Mouse (Mus musculus) limb, embryonic 13.5 days (tissue): ENCODE measurements around the gene Palmd. TPM values are rescaled to one million over a fixed set of nuclear protein-coding genes. Genes with fewer than 3 reads are reported as not detected.

ENCODE experiments used
- ATAC-seq: fragments of 200-750 bp; cut with Nextera tagmentation; 2 replicates; pipeline ENCODE4 v1.8.0; 2017; ENCODE audit warnings: low read depth, moderate number of reproducible peaks, moderate TSS enrichment; ENCODE audit not compliant: low FRiP score
- H3K27ac ChIP-seq: fragments of 300-500 bp; sonication (generic); 2 replicates; pipeline ENCODE4 v1.5.1; 2015; ENCODE audit warnings: inconsistent platforms, mild to moderate bottlenecking, moderate library complexity
- H3K27me3 ChIP-seq: fragments of 300-500 bp; sonication (generic); 2 replicates; pipeline ENCODE4 v1.6.1; 2015; ENCODE audit warnings: mild to moderate bottlenecking, inconsistent platforms
- H3K36me3 ChIP-seq: fragments of 300-500 bp; sonication (generic); 2 replicates; pipeline ENCODE4 v1.6.1; 2015; ENCODE audit warnings: inconsistent platforms, mild to moderate bottlenecking, moderate library complexity
- H3K4me1 ChIP-seq: fragments of 300-500 bp; sonication (generic); 2 replicates; pipeline ENCODE4 v1.6.1; 2015; ENCODE audit warnings: inconsistent platforms
- H3K4me2 ChIP-seq: fragments of 300-500 bp; sonication (generic); replicated peaks from 2 replicates; pipeline ENCODE4 v1.6.1; 2015; ENCODE audit warnings: inconsistent platforms, mild to moderate bottlenecking, moderate library complexity
- H3K4me3 ChIP-seq: fragments of 300-500 bp; sonication (generic); 2 replicates; pipeline ENCODE4 v1.5.1; 2015; ENCODE audit warnings: moderate library complexity, mild to moderate bottlenecking, inconsistent platforms
- H3K9ac ChIP-seq: fragments of 300-500 bp; sonication (generic); 2 replicates; pipeline ENCODE4 v1.6.1; 2015; ENCODE audit warnings: mild to moderate bottlenecking, inconsistent platforms
- H3K9me3 ChIP-seq: fragments of 300-500 bp; sonication (generic); 2 replicates; pipeline ENCODE4 v1.6.1; 2016; ENCODE audit warnings: inconsistent platforms
- WGBS: fragments of 180-500 bp; shearing (Covaris S2); methylation state at CpG from one replicate; pipeline ENCODE4 v1.1.7; 2015; 5-methylcytosine and 5-hydroxymethylcytosine counted together
- polyA plus RNA-seq: library from polyadenylated mRNA; unstranded; fragments of >200 nt; fragmentation: Nextera tagmentation; extraction: Ambion mirVana; gene quantifications from 2 replicates; pipeline ENCODE4 v1.2.1, GENCODE M21; 2015

The Palmd gene
- polyA plus RNA-seq, 1 experiment from 2014 or later = 18.3 TPM

DNA sequence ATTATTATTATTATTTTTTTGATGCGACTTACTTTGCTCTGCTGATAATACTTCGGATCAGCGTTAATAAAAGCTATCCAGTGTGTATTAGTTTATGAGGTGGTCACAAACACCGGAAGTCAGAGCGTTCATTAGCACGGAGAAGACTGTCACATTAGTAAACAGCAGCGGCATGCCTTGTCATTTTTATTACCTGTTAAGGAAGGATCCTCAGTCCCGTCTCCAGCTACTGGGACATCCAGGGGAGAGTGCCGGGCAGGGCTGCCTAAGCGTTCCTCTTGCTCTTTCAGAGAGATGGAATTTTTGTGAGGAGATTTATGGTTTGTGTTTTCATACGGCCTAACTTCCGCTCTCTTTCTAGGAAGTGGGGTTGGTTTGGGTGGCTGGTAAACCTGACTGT lies 45.7 kb downstream of the Palmd start:
- H3K9me3 ChIP-seq = no peaks in the 10 kb centered on the region
- no peaks in the 10 kb centered on the region for H3K36me3 ChIP-seq
- H3K4me3 ChIP-seq = no peak overlapping the region
- no peak overlapping the region for H3K27ac ChIP-seq
- H3K4me1 ChIP-seq = 0 out of 2 replicates have a peak, but pooled peaks cover 4% of the 10 kb centered on the region
- 30% methylated on average over 12 of the region's 12 CpGs for WGBS
- peak overlapping the region; percentile 14; the same call in 1 of the 2 replicates for H3K4me2 ChIP-seq
- H3K9ac ChIP-seq = no peak overlapping the region
- H3K27me3 ChIP-seq = 0 out of 2 replicates have a peak, but pooled peaks cover 2% of the 10 kb centered on the region
- ATAC-seq = no peak

DNA sequence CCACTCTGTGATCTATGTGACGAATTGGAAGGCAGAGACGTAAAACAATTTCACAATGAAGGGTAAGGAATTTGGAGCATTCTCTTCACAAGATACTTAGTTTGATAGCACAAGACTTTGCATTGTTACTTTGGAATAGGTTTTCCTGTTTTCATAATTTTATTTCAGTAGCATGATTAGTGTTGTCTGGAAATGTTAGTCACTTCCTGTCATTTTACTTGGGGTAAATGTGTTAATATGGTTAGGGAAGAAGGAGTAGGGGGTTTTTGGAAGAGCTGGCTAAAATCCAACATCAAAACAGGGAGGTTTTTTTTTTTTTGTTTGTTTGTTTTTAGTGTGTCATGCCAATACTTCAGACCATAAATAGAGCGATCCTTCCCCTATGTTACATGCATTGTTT lies 47.3 kb downstream of the Palmd start:
- H3K36me3 ChIP-seq = no peaks in the 10 kb centered on the region
- no peak overlapping the region for H3K4me3 ChIP-seq
- no peak overlapping the region for H3K9ac ChIP-seq
- no peaks in the 10 kb centered on the region for H3K9me3 ChIP-seq
- 80% methylated on average over 3 of the region's 3 CpGs for WGBS
- H3K27ac ChIP-seq = no peak overlapping the region
- H3K4me2 ChIP-seq = no peak overlapping the region
- ATAC-seq = no peak
- 0 out of 2 replicates have a peak, but pooled peaks cover 2% of the 10 kb centered on the region for H3K27me3 ChIP-seq
- 0 out of 2 replicates have a peak, but pooled peaks cover 4% of the 10 kb centered on the region for H3K4me1 ChIP-seq

DNA sequence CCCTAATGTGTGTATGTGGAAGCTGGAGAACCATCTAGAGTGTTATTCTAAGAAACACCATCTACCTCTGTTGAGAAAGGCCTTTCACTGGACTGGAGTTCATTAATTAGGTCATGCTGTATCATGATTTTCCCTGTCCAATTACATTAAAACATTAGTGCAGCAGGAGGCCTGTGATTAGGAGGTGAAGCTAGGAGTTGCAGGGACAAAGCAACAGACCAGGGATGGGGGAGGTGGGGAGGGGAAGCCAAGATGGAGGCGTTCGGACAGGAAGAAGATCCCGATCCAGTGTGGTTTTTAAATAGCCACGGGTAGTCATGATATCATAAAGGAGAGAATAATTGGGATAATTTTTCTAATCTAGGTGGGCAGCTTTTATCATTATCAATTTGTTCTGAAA lies 51.8 kb downstream of the Palmd start:
- Histone ChIP-seq H3K4me3 (no peak overlapping the region), H3K4me2 (no peak overlapping the region), H3K9ac (no peak overlapping the region), H3K9me3 (no peaks in the 10 kb centered on the region), H3K27ac (no peak overlapping the region), H3K36me3 (no peaks in the 10 kb centered on the region), H3K27me3 (no peaks in the 10 kb centered on the region), H3K4me1 (no peaks in the 10 kb centered on the region)
- ATAC-seq = no peak
- WGBS = 88% methylated on average over 4 of the region's 4 CpGs

DNA sequence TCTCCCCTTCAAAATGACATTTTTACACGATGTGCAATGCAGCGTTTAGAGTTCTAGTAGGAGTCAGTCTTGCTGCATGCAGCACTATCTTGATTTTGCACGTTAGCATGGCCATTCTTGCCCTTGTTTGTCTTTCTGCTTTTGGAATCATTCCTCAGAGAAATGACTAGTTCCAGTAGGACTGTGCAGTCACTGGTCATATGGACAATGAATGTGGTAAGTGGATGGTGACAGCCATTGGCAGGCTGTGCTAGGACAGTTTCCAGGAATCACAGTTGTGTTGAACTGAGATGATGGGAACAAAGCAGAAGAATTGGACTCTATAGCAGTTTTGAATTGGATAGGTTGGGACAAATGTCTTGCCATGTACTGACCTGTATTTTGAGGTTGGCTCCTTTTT lies 53.9 kb downstream of the Palmd start:
- no peak for ATAC-seq
- no peak overlapping the region for H3K4me3 ChIP-seq
- no peaks in the 10 kb centered on the region for H3K36me3 ChIP-seq
- H3K9me3 ChIP-seq = no peaks in the 10 kb centered on the region
- 75% methylated on average over 3 of the region's 3 CpGs for WGBS
- H3K27me3 ChIP-seq = no peaks in the 10 kb centered on the region
- no peak overlapping the region for H3K4me2 ChIP-seq
- H3K9ac ChIP-seq = no peak overlapping the region
- H3K27ac ChIP-seq = no peak overlapping the region
- H3K4me1 ChIP-seq = no peaks in the 10 kb centered on the region

DNA sequence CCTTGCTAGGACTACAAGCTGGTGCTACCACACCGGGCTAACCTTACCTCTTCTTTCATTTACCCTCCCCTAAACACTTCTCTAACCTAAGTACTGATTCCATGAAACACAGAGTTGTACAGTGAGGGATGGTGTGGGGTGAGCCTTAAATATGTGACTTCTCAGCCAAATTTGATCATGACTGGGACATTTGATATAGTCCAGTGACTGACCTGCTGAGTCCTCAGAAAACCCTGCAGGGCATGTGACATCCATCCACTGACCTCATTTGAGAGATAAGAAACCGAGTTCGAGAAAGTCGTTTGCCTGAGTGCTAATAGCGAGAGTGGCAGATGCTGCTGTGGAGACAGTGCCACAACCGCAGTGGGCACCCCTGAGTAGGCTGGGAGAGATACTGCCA lies 54.4 kb downstream of the Palmd start:
- Histone ChIP-seq H3K4me3 (no peak overlapping the region), H3K4me2 (no peak overlapping the region), H3K27ac (no peak overlapping the region), H3K9ac (no peak overlapping the region), H3K4me1 (no peaks in the 10 kb centered on the region), H3K36me3 (no peaks in the 10 kb centered on the region), H3K9me3 (no peaks in the 10 kb centered on the region), H3K27me3 (no peaks in the 10 kb centered on the region)
- ATAC-seq = no peak
- 90% methylated on average over 6 of the region's 6 CpGs for WGBS

DNA sequence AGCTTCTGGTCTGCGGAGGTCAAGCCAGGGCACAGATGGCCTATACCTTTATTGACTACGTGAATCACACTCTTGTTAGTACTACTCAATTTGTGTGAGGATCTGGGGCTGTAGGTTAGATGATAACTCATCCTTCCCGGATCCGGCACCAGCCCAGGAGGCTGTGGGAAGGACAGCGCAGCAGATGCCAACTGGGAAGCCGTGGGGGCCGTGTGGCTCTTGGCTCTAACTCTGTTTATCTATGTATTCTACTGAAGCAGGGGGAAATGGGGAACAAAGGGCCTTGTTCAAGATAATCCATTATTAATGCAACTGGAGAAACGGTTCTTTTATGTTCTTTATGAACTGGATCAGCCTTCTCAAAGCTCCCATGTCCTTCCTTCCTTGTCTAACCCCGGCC lies 62.2 kb downstream of the Palmd start:
- 83% methylated on average over 9 of the region's 9 CpGs for WGBS
- no peaks in the 10 kb centered on the region for H3K27me3 ChIP-seq
- ATAC-seq = no peak

DNA sequence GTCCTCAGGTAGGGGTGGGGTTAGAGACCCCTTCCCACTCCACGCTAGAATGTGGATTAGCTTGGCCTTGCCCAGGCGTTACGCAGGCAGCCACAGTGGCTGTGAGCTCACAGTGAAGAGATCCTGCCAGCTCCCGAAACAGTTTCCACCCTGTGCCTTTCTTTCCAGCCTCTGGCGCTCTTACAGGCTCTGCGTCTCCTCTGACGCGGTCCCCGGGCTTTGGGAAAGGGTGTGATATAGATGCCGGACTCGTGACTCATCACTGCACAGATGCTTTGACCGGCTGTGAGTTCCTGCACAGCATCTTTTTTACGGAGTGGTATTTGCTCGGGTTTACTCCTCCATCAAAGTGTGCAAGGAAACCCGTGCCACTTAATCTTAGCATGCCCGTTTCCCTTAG lies 62.9 kb downstream of the Palmd start:
- H3K27me3 ChIP-seq = no peaks in the 10 kb centered on the region
- no peaks in the 10 kb centered on the region for H3K36me3 ChIP-seq
- ATAC-seq = peak; percentile 27; the same call in 1 of the 2 replicates
- H3K9ac ChIP-seq = no peak overlapping the region
- no peak overlapping the region for H3K27ac ChIP-seq
- peaks cover 3% of the 10 kb centered on the region; the same call in 1 of the 2 replicates for H3K4me1 ChIP-seq
- WGBS = 63% methylated on average over 16 of the region's 16 CpGs
- H3K9me3 ChIP-seq = no peaks in the 10 kb centered on the region
- peak overlapping the region; percentile 25 for H3K4me2 ChIP-seq
- no peak overlapping the region for H3K4me3 ChIP-seq

More for the DNA sequence above, 62.2 kb downstream of the Palmd start:
- Histone ChIP-seq H3K4me1 (peaks cover 3% of the 10 kb centered on the region; the same call in 1 of the 2 replicates), H3K4me2 (no peak overlapping the region), H3K9ac (no peak overlapping the region), H3K36me3 (no peaks in the 10 kb centered on the region), H3K4me3 (no peak overlapping the region), H3K27ac (no peak overlapping the region), H3K9me3 (no peaks in the 10 kb centered on the region)

DNA sequence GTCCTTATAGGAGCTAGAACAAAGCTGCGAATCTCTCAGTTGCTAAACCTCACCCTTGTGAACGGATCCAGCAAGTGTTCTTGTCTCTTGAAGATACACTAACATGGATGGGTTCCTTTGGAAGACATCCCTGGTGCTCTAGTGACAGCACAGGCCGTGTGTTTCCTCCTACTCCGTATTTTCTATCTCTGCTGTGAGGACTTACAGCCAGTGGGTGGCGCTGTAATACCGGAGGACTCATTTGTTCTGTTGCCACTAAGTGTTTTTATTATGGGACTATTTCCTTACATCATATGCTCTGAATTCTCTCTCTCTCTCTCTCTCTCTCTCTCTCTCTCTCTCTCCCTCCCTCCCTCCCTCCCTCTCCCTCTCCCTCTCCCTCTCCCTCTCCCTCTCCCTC lies 64.6 kb downstream of the Palmd start:
- 25% methylated on average over 6 of the region's 6 CpGs for WGBS
- Histone ChIP-seq H3K9me3 (no peaks in the 10 kb centered on the region), H3K4me3 (no peak overlapping the region), H3K9ac (no peak overlapping the region), H3K4me1 (peaks cover 3% of the 10 kb centered on the region; the same call in 1 of the 2 replicates), H3K27ac (no peak overlapping the region), H3K4me2 (no peak overlapping the region), H3K36me3 (no peaks in the 10 kb centered on the region), H3K27me3 (no peaks in the 10 kb centered on the region)
- ATAC-seq = peak; percentile 60; the same call in 1 of the 2 replicates

DNA sequence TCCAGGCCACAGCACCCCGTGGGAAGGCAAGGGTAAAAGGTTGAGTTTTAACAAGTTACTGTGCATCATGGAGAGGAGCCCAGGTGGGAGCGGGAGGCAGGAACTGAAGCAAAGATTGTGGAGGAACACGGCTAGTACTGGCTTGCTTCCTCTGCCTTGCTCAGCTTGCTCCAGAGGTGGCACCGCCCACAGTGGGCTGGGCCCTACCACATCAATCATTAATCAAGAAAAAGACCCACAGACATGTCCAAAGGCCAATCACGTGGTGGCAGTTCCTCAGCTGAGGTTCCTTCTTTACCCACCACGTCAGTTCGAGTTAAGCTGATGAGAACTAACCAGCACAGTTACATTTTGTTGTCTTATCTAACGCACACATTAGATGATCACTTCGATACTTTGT lies 75.9 kb downstream of the Palmd start:
- H3K27ac ChIP-seq = no peak overlapping the region
- H3K4me3 ChIP-seq = no peak overlapping the region
- H3K27me3 ChIP-seq = no peaks in the 10 kb centered on the region
- no peaks in the 10 kb centered on the region for H3K9me3 ChIP-seq
- no peaks in the 10 kb centered on the region for H3K36me3 ChIP-seq
- no peak overlapping the region for H3K9ac ChIP-seq
- 76% methylated on average over 9 of the region's 9 CpGs for WGBS
- H3K4me1 ChIP-seq = no peaks in the 10 kb centered on the region
- H3K4me2 ChIP-seq = no peak overlapping the region
- no peak for ATAC-seq

DNA sequence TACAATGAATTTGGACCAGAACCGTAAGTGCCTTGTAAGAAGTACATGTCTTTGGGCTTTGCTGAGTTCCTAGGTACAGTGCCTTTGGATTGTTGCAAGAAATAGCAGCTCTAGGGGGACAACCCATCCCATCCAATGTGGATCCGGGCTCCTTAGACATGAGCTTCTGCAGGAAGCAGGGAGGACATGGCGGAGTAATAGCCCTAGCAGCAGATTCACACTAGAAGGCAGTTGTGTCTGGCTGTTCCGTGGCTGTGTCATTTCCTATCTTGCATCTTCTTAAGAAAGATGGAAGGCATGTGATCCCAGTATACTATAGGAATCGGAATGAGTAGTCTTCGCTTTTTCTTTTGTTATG lies 76.6 kb downstream of the Palmd start:
- no peak for ATAC-seq
- H3K36me3 ChIP-seq = no peaks in the 10 kb centered on the region
- no peaks in the 10 kb centered on the region for H3K4me1 ChIP-seq
- no peak overlapping the region for H3K27ac ChIP-seq
- H3K4me3 ChIP-seq = no peak overlapping the region
- no peak overlapping the region for H3K9ac ChIP-seq
- H3K27me3 ChIP-seq = no peaks in the 10 kb centered on the region
- no peak overlapping the region for H3K4me2 ChIP-seq
- no peaks in the 10 kb centered on the region for H3K9me3 ChIP-seq
- 96% methylated on average over 6 of the region's 6 CpGs for WGBS

DNA sequence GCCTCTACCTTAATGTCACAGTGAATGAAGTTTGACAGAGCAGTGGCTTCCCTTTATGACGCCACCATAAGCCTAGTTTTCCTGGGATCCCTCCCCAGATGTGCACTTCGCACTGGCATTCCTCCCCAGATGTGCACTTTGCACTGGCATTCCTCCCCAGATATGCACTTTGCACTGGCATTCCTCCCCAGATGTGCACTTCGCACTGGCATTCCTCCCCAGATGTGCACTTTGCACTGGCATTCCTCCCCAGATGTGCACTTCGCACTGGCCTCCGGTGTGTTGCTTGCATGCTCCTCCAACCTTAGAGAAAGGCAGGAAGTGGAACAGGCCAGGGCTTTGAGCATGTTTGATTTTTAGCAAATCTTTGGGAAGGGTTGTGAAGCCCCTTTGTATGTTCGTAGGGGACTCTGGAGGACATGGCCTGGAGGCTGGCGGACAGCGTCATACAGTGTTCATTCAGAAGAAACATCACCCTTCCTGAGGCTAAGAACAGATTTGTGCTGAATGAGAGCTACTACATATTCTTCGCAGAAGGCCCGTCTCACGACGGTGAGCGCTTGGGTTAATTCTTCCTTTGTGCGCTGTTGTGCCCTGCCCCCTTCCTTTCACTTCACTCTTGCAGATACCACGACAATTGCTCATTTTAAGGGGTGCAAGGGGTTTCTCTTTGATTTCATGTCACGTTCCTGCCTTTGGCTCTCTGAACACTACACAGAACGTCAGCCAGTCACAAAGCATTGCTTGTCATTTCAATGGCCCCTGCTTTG lies 77.2 kb downstream of the Palmd start:
- 90% methylated on average over 17 of the region's 17 CpGs for WGBS
- no peak overlapping the region for H3K4me2 ChIP-seq
- ATAC-seq = no peak

DNA sequence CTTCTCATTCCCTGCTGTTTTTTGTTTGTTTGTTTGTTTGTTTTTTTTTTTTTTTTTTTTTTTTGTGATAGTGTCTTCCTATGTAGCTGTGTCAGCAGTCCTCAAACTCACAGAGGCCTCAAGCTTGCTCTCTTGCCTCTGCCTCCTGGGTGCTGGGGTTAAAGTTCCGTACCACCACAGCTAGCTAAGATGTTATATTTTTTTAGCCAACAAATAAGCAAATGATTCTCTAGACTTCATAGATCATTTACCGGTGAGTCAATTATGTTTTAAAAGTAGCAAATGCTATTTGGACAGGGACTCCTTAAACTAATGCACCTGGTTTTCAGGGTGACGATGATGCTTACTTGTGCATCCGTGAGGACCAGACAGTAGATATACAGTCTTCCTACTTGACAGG lies 78.2 kb downstream of the Palmd start:
- Histone ChIP-seq H3K27ac (no peak overlapping the region), H3K9me3 (no peaks in the 10 kb centered on the region), H3K4me2 (no peak overlapping the region), H3K4me1 (no peaks in the 10 kb centered on the region), H3K27me3 (no peaks in the 10 kb centered on the region), H3K9ac (no peak overlapping the region), H3K4me3 (no peak overlapping the region), H3K36me3 (no peaks in the 10 kb centered on the region)
- 94% methylated on average over 4 of the region's 4 CpGs for WGBS
- no peak for ATAC-seq

More for the DNA sequence above, 77.2 kb downstream of the Palmd start:
- Histone ChIP-seq H3K9me3 (no peaks in the 10 kb centered on the region), H3K9ac (no peak overlapping the region), H3K27me3 (no peaks in the 10 kb centered on the region), H3K4me3 (no peak overlapping the region), H3K4me1 (no peaks in the 10 kb centered on the region), H3K36me3 (no peaks in the 10 kb centered on the region), H3K27ac (no peak overlapping the region)

DNA sequence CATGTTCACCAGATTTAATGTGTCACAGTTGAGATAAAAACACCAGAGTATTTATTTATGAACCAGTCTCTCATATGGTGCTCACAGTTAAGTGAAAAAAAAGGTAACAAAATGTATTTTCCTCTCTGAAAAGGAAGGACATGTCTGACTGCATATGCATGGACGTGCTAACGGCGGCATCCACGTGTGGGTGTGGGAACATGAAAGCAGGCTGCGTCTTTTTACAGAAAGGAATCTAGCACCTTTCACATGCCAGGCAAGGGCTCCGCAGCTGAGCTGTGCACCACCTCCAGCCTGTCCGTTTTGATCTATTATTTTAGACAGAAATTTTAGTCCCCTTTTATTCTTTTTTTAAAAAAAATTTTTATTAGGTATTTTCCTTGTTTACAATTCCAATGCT lies 79.4 kb downstream of the Palmd start:
- H3K9me3 ChIP-seq = no peaks in the 10 kb centered on the region
- H3K4me3 ChIP-seq = no peak overlapping the region
- WGBS = 84% methylated on average over 7 of the region's 7 CpGs
- H3K9ac ChIP-seq = no peak overlapping the region
- H3K36me3 ChIP-seq = no peaks in the 10 kb centered on the region
- no peaks in the 10 kb centered on the region for H3K27me3 ChIP-seq
- H3K4me1 ChIP-seq = no peaks in the 10 kb centered on the region
- ATAC-seq = no peak
- no peak overlapping the region for H3K27ac ChIP-seq
- H3K4me2 ChIP-seq = no peak overlapping the region
